Mouse (Mus musculus) limb, embryonic 11.5 days (tissue): ENCODE data around the gene Tubg2. TPM values are rescaled to one million over a fixed set of nuclear protein-coding genes. Genes with fewer than 3 reads are reported as not detected.

Experiments
- ATAC-seq: fragments of 200-750 bp; cut with Nextera tagmentation; 2 replicates; pipeline ENCODE4 v1.8.0; 2017; ENCODE audit warnings: low read depth; ENCODE audit not compliant: insufficient number of reproducible peaks, low FRiP score, low TSS enrichment
- DNase-seq: peaks from one replicate; pipeline ENCODE4 v3.0.0-alpha.2; 2015; ENCODE audit warnings: low spot score
- H3K27ac ChIP-seq: fragments of 300-500 bp; sonication (generic); replicated peaks from 2 replicates; pipeline ENCODE4 v1.5.1; 2014; ENCODE audit warnings: low read depth, mild to moderate bottlenecking, low read length
- H3K27me3 ChIP-seq: fragments of 300-500 bp; sonication (generic); 2 replicates; pipeline ENCODE4 v1.6.1; 2014; ENCODE audit warnings: mild to moderate bottlenecking, low read length, mixed read lengths; ENCODE audit not compliant: control insufficient read depth, insufficient read depth
- H3K36me3 ChIP-seq: fragments of 300-500 bp; sonication (generic); 2 replicates; pipeline ENCODE4 v1.6.1; 2014; ENCODE audit warnings: mild to moderate bottlenecking, low read length, moderate library complexity, mixed read lengths; ENCODE audit not compliant: control insufficient read depth, insufficient read depth
- H3K4me1 ChIP-seq: fragments of 300-500 bp; sonication (generic); 2 replicates; pipeline ENCODE4 v1.6.1; 2014; ENCODE audit warnings: low read length, mixed read lengths; ENCODE audit not compliant: control insufficient read depth, insufficient read depth
- H3K4me2 ChIP-seq: fragments of 300-500 bp; sonication (generic); 2 replicates; pipeline ENCODE4 v1.6.1; 2014; ENCODE audit warnings: low read depth, mild to moderate bottlenecking, moderate library complexity; ENCODE audit not compliant: severe bottlenecking
- H3K4me3 ChIP-seq: fragments of 300-500 bp; sonication (generic); 2 replicates; pipeline ENCODE4 v1.5.1; 2014; ENCODE audit warnings: low read depth, low read length
- H3K9ac ChIP-seq: fragments of 300-500 bp; sonication (generic); 2 replicates; pipeline ENCODE4 v1.6.1; 2014; ENCODE audit warnings: mild to moderate bottlenecking, low read length
- H3K9me3 ChIP-seq: fragments of 300-500 bp; sonication (generic); 2 replicates; pipeline ENCODE4 v1.6.1; 2016; ENCODE audit warnings: low read length; ENCODE audit not compliant: control insufficient read depth
- WGBS: fragments of 180-500 bp; shearing (Covaris S2); extraction: QIAGEN DNeasy Blood & Tissue Kit; methylation state at CpG from one replicate; pipeline ENCODE4 v1.1.7; 2014; 5-methylcytosine and 5-hydroxymethylcytosine counted together
- polyA plus RNA-seq: library from polyadenylated mRNA; unstranded; fragments of >200 nt; fragmentation: Nextera tagmentation; extraction: Ambion mirVana; gene quantifications from 2 replicates; pipeline ENCODE4 v1.2.1, GENCODE M21; 2014

Gene Tubg2
- polyA plus RNA-seq: 4.8 and 5.0 TPM in 2 replicates

DNA sequence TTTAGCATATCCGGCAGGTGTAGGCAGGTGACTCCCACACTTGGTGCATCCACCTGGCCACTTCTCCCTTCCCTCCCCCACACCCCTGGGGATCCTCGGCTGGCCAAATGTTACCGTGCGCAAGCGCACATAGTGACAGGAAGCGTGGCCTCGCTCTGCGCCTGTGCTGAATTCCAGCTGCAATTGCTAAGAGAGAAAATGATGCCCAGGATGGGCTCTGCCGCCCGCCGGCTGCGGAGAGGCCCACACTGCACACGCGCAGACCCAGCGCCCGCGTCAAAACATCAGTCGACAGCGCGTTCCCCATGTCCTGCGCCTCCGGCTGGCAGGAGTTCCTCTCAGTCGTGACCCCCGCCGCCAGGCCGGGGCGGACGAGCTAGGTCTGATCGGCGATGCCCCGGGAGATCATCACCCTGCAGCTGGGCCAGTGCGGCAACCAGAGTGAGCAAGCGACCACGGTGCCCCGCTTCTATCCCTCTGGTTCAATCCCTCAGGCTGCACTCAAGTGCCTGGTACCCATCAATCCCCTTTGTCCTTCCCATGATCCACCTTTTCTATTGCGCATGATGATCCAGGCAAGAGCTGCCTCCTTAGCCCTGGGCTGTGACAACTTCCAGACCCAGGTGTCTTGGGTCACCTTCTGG is at the start of gene Tubg2:
Gene Tubg2 (plus strand): TSS at position 180 of the 644 bp plus-strand sequence.
- DNase-seq: peak; percentile 73
- Histone ChIP-seq H3K4me3 (peak within 1 kb of the TSS; percentile 41), H3K4me1 (peaks cover 8% of the 10 kb centered on the region; the same call in 1 of the 2 replicates), H3K4me2 (peak within 1 kb of the TSS; percentile 80), H3K27me3 (no peaks in the 10 kb centered on the region), H3K27ac (no peak within 1 kb of the TSS), H3K36me3 (no peaks in the 10 kb centered on the region), H3K9me3 (no peaks in the 10 kb centered on the region), H3K9ac (peak within 1 kb of the TSS; percentile 62)
- 0 out of 2 replicates have a peak, but pooled peaks have one; percentile 63 for ATAC-seq
- WGBS: 1% methylated on average over 36 of the region's 36 CpGs

DNA sequence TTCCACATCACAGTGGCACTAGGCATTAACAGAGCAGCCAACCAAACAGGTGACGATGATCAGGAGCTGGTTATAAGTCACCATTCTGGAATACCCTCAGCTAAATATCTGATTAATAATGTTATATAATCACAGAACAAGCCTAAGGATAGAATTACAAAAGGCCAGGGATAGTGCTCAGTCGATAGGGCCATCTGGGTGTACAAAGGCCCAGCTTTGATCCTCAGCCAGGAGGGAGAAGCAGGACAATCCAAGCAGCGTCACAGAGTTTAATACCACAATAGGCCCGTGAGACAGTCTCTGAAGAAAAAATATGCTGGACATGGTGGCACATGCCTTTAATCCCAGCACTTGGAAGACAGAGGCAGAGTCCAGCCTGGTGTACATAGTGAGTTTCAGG is 46.4 kb upstream of the Tubg2 start:
- WGBS: 86% methylated on average over 4 of the region's 4 CpGs
- DNase-seq (no peak), ATAC-seq (no peak)
- H3K4me1 ChIP-seq: no peaks in the 10 kb centered on the region
- peaks cover 2% of the 10 kb centered on the region; the same call in 1 of the 2 replicates for H3K36me3 ChIP-seq
- H3K27ac ChIP-seq: no peak overlapping the region
- H3K9ac ChIP-seq: no peak overlapping the region
- H3K9me3 ChIP-seq: no peaks in the 10 kb centered on the region
- no peak overlapping the region for H3K4me2 ChIP-seq
- H3K4me3 ChIP-seq: no peak overlapping the region
- no peaks in the 10 kb centered on the region for H3K27me3 ChIP-seq

DNA sequence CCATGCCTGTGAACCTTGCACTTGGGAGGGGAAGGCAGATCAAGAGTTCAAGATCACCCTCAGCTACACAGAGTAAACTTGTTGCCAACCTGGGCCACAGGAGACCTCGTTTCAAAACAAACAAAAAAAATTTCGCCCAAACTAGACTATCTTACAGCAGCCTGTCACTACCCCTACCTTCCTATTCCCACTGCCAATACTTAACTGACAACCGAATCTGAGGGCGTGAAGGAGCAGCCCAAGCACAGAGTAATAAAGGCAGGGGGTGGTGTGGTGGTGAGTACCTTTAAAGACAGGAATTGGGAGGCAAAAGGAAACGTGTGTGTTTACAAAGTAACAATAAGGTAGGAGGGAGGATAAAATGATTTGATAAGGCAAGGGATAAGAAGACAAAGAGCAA is 45.0 kb upstream of the Tubg2 start:
- H3K4me3 ChIP-seq: no peak overlapping the region
- H3K9me3 ChIP-seq: no peaks in the 10 kb centered on the region
- no peaks in the 10 kb centered on the region for H3K4me1 ChIP-seq
- ATAC-seq: no peak
- peaks cover 2% of the 10 kb centered on the region; the same call in 1 of the 2 replicates for H3K36me3 ChIP-seq
- no peaks in the 10 kb centered on the region for H3K27me3 ChIP-seq
- no peak overlapping the region for H3K27ac ChIP-seq
- H3K9ac ChIP-seq: no peak overlapping the region
- DNase-seq: no peak
- H3K4me2 ChIP-seq: no peak overlapping the region
- 53% methylated on average over 5 of the region's 5 CpGs for WGBS

DNA sequence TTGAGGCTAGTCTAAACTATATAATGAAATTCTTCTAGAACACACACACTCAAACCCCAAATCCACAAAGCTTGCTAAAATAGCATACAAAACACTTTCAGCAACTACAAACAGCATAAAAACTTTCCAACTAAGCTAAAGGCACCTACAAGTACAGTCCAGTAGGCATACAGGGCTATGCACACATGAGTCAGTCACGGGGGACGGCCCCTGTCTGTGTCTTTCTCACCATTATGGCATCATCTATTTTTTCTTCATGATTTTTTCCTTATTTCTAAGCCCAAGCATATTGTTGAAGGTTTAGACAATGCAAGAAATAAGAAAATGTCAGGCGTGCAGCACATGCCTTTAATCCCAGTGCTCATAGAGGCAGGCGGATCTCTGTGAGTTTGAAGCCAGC is 44.5 kb upstream of the Tubg2 start:
- H3K36me3 ChIP-seq: peaks cover 2% of the 10 kb centered on the region; the same call in 1 of the 2 replicates
- H3K9ac ChIP-seq: no peak overlapping the region
- H3K9me3 ChIP-seq: no peaks in the 10 kb centered on the region
- H3K4me2 ChIP-seq: no peak overlapping the region
- ATAC-seq (no peak), DNase-seq (no peak)
- 91% methylated on average over 4 of the region's 4 CpGs for WGBS
- H3K27ac ChIP-seq: no peak overlapping the region
- no peak overlapping the region for H3K4me3 ChIP-seq
- no peaks in the 10 kb centered on the region for H3K4me1 ChIP-seq
- H3K27me3 ChIP-seq: no peaks in the 10 kb centered on the region

DNA sequence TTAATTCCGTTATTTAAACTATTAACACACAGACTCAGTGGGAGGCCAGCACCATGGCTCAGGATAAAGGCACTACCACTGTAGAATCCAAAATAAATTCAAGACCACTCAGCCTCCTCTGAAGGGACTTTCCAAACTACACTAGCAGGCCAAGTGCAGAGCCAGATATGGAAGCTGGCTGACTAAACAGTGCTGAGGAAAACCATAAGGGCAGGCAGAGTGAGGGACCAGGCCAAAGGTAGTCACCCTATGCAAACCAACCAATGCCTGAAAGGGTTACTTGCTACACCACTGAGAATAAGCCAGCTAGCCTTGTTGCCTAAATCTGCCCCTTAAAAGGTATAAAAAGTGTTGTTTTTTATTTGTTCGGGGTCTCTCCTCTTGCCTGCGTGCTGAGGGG is 43.5 kb upstream of the Tubg2 start:
- H3K4me1 ChIP-seq: no peaks in the 10 kb centered on the region
- WGBS: 88% methylated on average over 3 of the region's 3 CpGs
- H3K4me3 ChIP-seq: no peak overlapping the region
- no peak overlapping the region for H3K9ac ChIP-seq
- no peak overlapping the region for H3K27ac ChIP-seq
- DNase-seq (no peak), ATAC-seq (no peak)
- no peaks in the 10 kb centered on the region for H3K9me3 ChIP-seq
- no peak overlapping the region for H3K4me2 ChIP-seq
- no peaks in the 10 kb centered on the region for H3K27me3 ChIP-seq
- H3K36me3 ChIP-seq: peaks cover 2% of the 10 kb centered on the region; the same call in 1 of the 2 replicates

DNA sequence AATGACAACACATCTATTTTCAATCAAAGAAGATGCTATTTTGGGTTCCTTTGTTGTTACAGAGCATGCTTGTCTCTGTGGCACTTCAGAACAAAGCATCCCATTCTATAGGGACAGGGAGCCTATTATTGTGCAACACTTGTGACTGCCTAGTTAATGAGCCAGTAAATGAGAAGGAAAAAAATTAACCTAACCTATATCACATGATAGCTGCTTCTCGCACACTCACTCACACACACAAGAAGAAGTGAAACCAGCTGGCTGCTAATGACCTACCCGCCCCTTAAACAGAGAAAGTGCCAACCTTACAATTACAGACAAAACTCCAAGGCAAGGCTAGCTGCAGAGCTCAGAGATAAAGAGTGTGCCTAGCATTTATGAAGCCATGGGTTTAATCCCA is 40.1 kb upstream of the Tubg2 start:
- H3K4me2 ChIP-seq: no peak overlapping the region
- no peak overlapping the region for H3K4me3 ChIP-seq
- no peak overlapping the region for H3K9ac ChIP-seq
- peaks cover 9% of the 10 kb centered on the region for H3K4me1 ChIP-seq
- H3K9me3 ChIP-seq: no peaks in the 10 kb centered on the region
- H3K27ac ChIP-seq: no peak overlapping the region
- no peak for DNase-seq
- WGBS: 72% methylated on average over 2 of the region's 2 CpGs
- ATAC-seq: no peak
- H3K36me3 ChIP-seq: peaks cover 2% of the 10 kb centered on the region; the same call in 1 of the 2 replicates
- no peaks in the 10 kb centered on the region for H3K27me3 ChIP-seq

DNA sequence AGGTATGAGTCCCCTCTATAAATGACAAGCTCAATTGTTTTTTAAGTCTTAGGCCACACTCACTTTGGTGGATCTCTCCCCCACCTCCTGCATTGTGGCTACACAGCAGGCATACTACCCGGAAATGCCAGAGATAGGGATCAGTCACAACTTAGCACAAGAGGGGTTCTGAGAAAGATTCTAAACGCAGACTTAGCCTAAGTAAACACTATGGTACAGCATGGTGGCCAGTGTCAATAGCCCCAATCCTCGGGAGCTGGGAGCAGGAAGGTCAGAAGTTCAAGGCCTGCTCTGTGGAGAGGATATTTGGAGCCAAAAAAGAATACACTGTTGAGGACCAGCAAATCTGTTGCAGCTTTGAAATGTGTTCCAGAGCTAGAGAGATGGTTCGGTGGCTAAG is 37.6 kb upstream of the Tubg2 start:
- DNase-seq: no peak
- ATAC-seq: no peak
- 57% methylated on average over 4 of the region's 4 CpGs for WGBS
- no peaks in the 10 kb centered on the region for H3K9me3 ChIP-seq
- H3K4me2 ChIP-seq: peak overlapping the region; percentile 92
- peak overlapping the region; percentile 97 for H3K4me3 ChIP-seq
- H3K36me3 ChIP-seq: peaks cover 1% of the 10 kb centered on the region; the same call in 1 of the 2 replicates
- peaks cover 12% of the 10 kb centered on the region for H3K4me1 ChIP-seq
- no peak overlapping the region for H3K9ac ChIP-seq
- H3K27ac ChIP-seq: no peak overlapping the region
- H3K27me3 ChIP-seq: no peaks in the 10 kb centered on the region

DNA sequence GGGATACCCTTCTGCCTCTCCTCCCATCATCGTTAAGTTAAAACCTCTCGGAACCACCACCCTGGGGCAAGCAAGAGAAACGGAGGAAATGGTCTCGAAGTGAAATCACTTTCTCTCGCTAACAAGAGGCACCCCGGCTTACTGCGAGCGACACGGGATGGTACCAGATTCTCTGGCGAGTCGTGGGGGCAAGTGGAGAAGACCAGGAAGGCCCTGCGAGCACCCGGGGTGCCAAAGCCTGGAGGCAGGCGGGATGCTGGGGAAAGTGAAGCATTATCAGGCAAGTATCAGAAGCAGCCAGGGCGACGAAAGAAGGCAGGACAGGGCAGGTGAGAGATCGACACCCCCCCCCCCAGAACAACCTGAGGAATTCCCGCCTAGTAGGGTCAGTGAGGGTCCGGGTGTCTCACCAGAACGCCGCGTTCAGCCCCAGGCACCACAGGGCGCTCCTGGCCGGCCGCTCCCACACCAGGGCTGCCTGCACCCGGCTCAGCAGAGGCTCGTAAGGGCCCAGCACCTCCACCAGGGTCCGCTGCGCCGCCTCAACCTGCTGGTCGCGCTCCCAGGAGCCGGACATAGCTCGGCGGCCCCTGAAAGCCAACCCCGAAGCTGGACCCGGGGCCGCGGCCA is 36.5 kb upstream of the Tubg2 start:
- under 1% methylated on average over 39 of the region's 39 CpGs for WGBS
- peak; percentile 72; the same call in 1 of the 2 replicates for ATAC-seq

More for the DNA sequence above, 36.5 kb upstream of the Tubg2 start:
- H3K27me3 ChIP-seq: no peaks in the 10 kb centered on the region
- H3K4me3 ChIP-seq: peak overlapping the region; percentile 97
- DNase-seq: no peak
- H3K4me2 ChIP-seq: peak overlapping the region; percentile 92
- H3K9me3 ChIP-seq: no peaks in the 10 kb centered on the region
- H3K4me1 ChIP-seq: peaks cover 12% of the 10 kb centered on the region
- peak overlapping the region; percentile 92 for H3K9ac ChIP-seq
- H3K36me3 ChIP-seq: no peaks in the 10 kb centered on the region
- peak overlapping the region; percentile 45; the same call in 1 of the 2 replicates for H3K27ac ChIP-seq
